Mouse (Mus musculus): ENCODE data around the gene Dlx1. TPM values are rescaled to one million over a fixed set of nuclear protein-coding genes. Genes with fewer than 3 reads are reported as not detected.
A peak's percentile ranks its signal among the peaks of the same experiment; 100 is the strongest.

Dlx1 gene
- total RNA-seq, 4 experiments from 2014 or later, result 17.8 to 23.6 (median 19.4) TPM

GRCm38 (mm10) chr2:71527323-71528013 lies 445 bp upstream of the Dlx1 start:
- no peak for DNase-seq (ENCODE audit: low spot score in 2 of 2)

- DNase-seq (ENCODE audit: low spot score in 2 of 2), result no peak
These were observed 999 bp downstream of the Dlx1 start for GRCm38 (mm10) chr2:71528714-71529510.

- DNase-seq (ENCODE audit: low spot score in 2 of 2), result peak in 1 of 2 experiments; percentile 65
These were observed 1.8 kb downstream of the Dlx1 start for GRCm38 (mm10) chr2:71529511-71530351.

- DNase-seq (ENCODE audit: low spot score in 2 of 2), result no peak
These were observed 2.6 kb downstream of the Dlx1 start for GRCm38 (mm10) chr2:71530391-71531123.

- no peak for DNase-seq (ENCODE audit: low spot score in 2 of 2)
These were observed 3.2 kb downstream of the Dlx1 start for GRCm38 (mm10) chr2:71531124-71531590.

GRCm38 (mm10) chr2:71531990-71532970 lies 4.4 kb downstream of the Dlx1 start:
- DNase-seq (ENCODE audit: low spot score in 2 of 2), result no peak

GRCm38 (mm10) chr2:71533094-71533493 lies 5.2 kb downstream of the Dlx1 start:
- no peak for DNase-seq (ENCODE audit: low spot score in 2 of 2)

GRCm38 (mm10) chr2:71534242-71535052 lies 6.5 kb downstream of the Dlx1 start:
- DNase-seq (ENCODE audit: low spot score in 2 of 2), result no peak

GRCm38 (mm10) chr2:71540611-71541417 lies 12.9 kb downstream of the Dlx1 start:
- DNase-seq (ENCODE audit: low spot score in 2 of 2), result no peak

GRCm38 (mm10) chr2:71541418-71542226 lies 13.7 kb downstream of the Dlx1 start:
- no peak for DNase-seq (ENCODE audit: low spot score in 2 of 2)

- DNase-seq (ENCODE audit: low spot score in 2 of 2), result no peak
These were observed 14.4 kb downstream of the Dlx1 start for GRCm38 (mm10) chr2:71542227-71542815.

- DNase-seq (ENCODE audit: low spot score in 2 of 2), result no peak
These were observed 14.9 kb downstream of the Dlx1 start for GRCm38 (mm10) chr2:71542816-71543301.

- no peak for DNase-seq (ENCODE audit: low spot score in 2 of 2)
These were observed 15.6 kb downstream of the Dlx1 start for GRCm38 (mm10) chr2:71543531-71543930.

GRCm38 (mm10) chr2:71543948-71544347 lies 16.0 kb downstream of the Dlx1 start:
- DNase-seq (ENCODE audit: low spot score in 2 of 2), result no peak

- no peak for DNase-seq (ENCODE audit: low spot score in 2 of 2)
These were observed 16.7 kb downstream of the Dlx1 start for GRCm38 (mm10) chr2:71544391-71545285.

Measured in left cerebral cortex, adult 8-10 months (tissue).